Mouse (Mus musculus) embryonic fibroblast, embryonic 13.5 days (primary cell): ENCODE measurements around the gene B2m.

Experiments used
- CTCF ChIP-seq: IDR thresholded peaks from 2 replicates; pipeline ENCODE4 v1.5.1; 2011; ENCODE audit warnings: mild to moderate bottlenecking, control low read depth, low read length, moderate library complexity, borderline replicate concordance; ENCODE audit not compliant: insufficient read depth
- POLR2A ChIP-seq: IDR thresholded peaks from 2 replicates; pipeline ENCODE4 v1.6.1; 2011; ENCODE audit warnings: low read depth, mild to moderate bottlenecking, control low read depth, low read length, moderate library complexity

GRCm38 (mm10) chr2:122149316-122149715 is 1.8 kb downstream of the B2m start:
- TF ChIP-seq CTCF (no peak), POLR2A (no peak)
